Mouse (Mus musculus): ENCODE measurements around the gene Hist1h3b.

Gene Hist1h3b

GRCm38 (mm10) chr13:23737091-23737490 lies 15.0 kb upstream of the Hist1h3b start:
- in situ Hi-C loops (cut with MboI; ENCODE audit: unreplicated experiment in 2 of 2) = loop anchor here (5.0 to 10.0 kb wide), 4 partner anchors 35 to 115 kb away; partner anchors contain the start of genes Hist1h1e (in 2 of the 2), Hist1h2be (in 2 of the 2), Hist1h2ac (in 1 of the 2) and Hist1h2bc (in 1 of the 2)

GRCm38 (mm10) chr13:23738041-23738440 lies 14.0 kb upstream of the Hist1h3b start:
- in situ Hi-C loops (cut with MboI; ENCODE audit: unreplicated experiment in 2 of 2) = loop anchor here (5.0 to 10.0 kb wide), 4 partner anchors 36 to 116 kb away; partner anchors contain the start of genes Hist1h1e (in 2 of the 2), Hist1h2be (in 2 of the 2), Hist1h2ac (in 1 of the 2) and Hist1h2bc (in 1 of the 2)

GRCm38 (mm10) chr13:23738677-23739068 lies 13.4 kb upstream of the Hist1h3b start, which contains the start of gene Hist1h1c:
Gene Hist1h1c, plus strand, starts transcription at chr13:23738808.
- in situ Hi-C loops (cut with MboI; ENCODE audit: unreplicated experiment in 2 of 2) = loop anchor here (5.0 to 10.0 kb wide), 4 partner anchors 36 to 116 kb away; partner anchors contain the start of genes Hist1h1e (in 2 of the 2), Hist1h2be (in 2 of the 2), Hist1h2ac (in 1 of the 2) and Hist1h2bc (in 1 of the 2)

GRCm38 (mm10) chr13:23739069-23739921 lies 12.8 kb upstream of the Hist1h3b start:
- in situ Hi-C loops (cut with MboI; ENCODE audit: unreplicated experiment in 2 of 2) = loop anchor here (5.0 to 10.0 kb wide), 4 partner anchors 37 to 117 kb away; partner anchors contain the start of genes Hist1h1e (in 2 of the 2), Hist1h2be (in 2 of the 2), Hist1h2ac (in 1 of the 2) and Hist1h2bc (in 1 of the 2)

GRCm38 (mm10) chr13:23739922-23740252 lies 12.2 kb upstream of the Hist1h3b start:
- in situ Hi-C loops (cut with MboI; ENCODE audit: unreplicated experiment in 2 of 2) = loop anchor here (5.0 to 10.0 kb wide), 7 partner anchors 38 to 1703 kb away; partner anchors contain the start of genes Hist1h1d (in 2 of the 2), Hist1h1e (in 2 of the 2), Hist1h2be (in 2 of the 2) and Hist1h4f (in 2 of the 2)

- in situ Hi-C loops (cut with MboI; ENCODE audit: unreplicated experiment in 2 of 2) = loop anchor here (5.0 to 10.0 kb wide), 3 partner anchors 186 to 1703 kb away; partner anchors contain the start of genes Hist1h1d (in 2 of the 2), Hist1h4f (in 2 of the 2), Hist1h2ah (in 1 of the 2) and Hist1h2bk (in 1 of the 2)
Observed at GRCm38 (mm10) chr13:23740256-23740840, 11.7 kb upstream of the Hist1h3b start.

GRCm38 (mm10) chr13:23740910-23741309 lies 11.2 kb upstream of the Hist1h3b start:
- in situ Hi-C loops (cut with MboI; ENCODE audit: unreplicated experiment in 2 of 2) = loop anchor here (5.0 to 10.0 kb wide), 3 partner anchors 186 to 1704 kb away; partner anchors contain the start of genes Hist1h1d (in 2 of the 2), Hist1h4f (in 2 of the 2), Hist1h2ah (in 1 of the 2) and Hist1h2bk (in 1 of the 2)

- in situ Hi-C loops (cut with MboI; ENCODE audit: unreplicated experiment in 2 of 2) = loop anchor here (5.0 to 10.0 kb wide), 3 partner anchors 187 to 1705 kb away; partner anchors contain the start of genes Hist1h1d (in 2 of the 2), Hist1h4f (in 2 of the 2), Hist1h2ah (in 1 of the 2) and Hist1h2bk (in 1 of the 2)
Observed at GRCm38 (mm10) chr13:23742007-23742406, 10.1 kb upstream of the Hist1h3b start.

- in situ Hi-C loops (cut with MboI; ENCODE audit: unreplicated experiment in 2 of 2) = loop anchor here (5.0 to 10.0 kb wide), 3 partner anchors 188 to 1706 kb away; partner anchors contain the start of genes Hist1h1d (in 2 of the 2), Hist1h4f (in 2 of the 2), Hist1h2ah (in 1 of the 2) and Hist1h2bk (in 1 of the 2)
Observed at GRCm38 (mm10) chr13:23743215-23743614, 8.9 kb upstream of the Hist1h3b start.

GRCm38 (mm10) chr13:23743963-23744362 lies 8.1 kb upstream of the Hist1h3b start:
- in situ Hi-C loops (cut with MboI; ENCODE audit: unreplicated experiment in 2 of 2) = loop anchor here (5.0 to 10.0 kb wide), 3 partner anchors 189 to 1707 kb away; partner anchors contain the start of genes Hist1h1d (in 2 of the 2), Hist1h4f (in 2 of the 2), Hist1h2ah (in 1 of the 2) and Hist1h2bk (in 1 of the 2)

- in situ Hi-C loops (cut with MboI; ENCODE audit: unreplicated experiment in 2 of 2) = loop anchor here (5.0 to 10.0 kb wide), 3 partner anchors 190 to 1707 kb away; partner anchors contain the start of genes Hist1h1d (in 2 of the 2), Hist1h4f (in 2 of the 2), Hist1h2ah (in 1 of the 2) and Hist1h2bk (in 1 of the 2)
Observed at GRCm38 (mm10) chr13:23744421-23745380, 7.4 kb upstream of the Hist1h3b start.

GRCm38 (mm10) chr13:23745381-23746161 lies 6.5 kb upstream of the Hist1h3b start, which contains the start of gene Hist1h3c:
Gene Hist1h3c, minus strand, starts transcription at chr13:23745602.
- in situ Hi-C loops (cut with MboI; ENCODE audit: unreplicated experiment in 2 of 2) = loop anchor here in 1 of 2 experiments (10.0 kb wide), 1 partner anchor 191 kb away; the partner anchor contains the start of genes Hist1h1d and Hist1h4f

- in situ Hi-C loops (cut with MboI; ENCODE audit: unreplicated experiment in 2 of 2) = loop anchor here in 1 of 2 experiments (10.0 kb wide), 1 partner anchor 192 kb away; the partner anchor contains the start of genes Hist1h1d and Hist1h4f
Observed at GRCm38 (mm10) chr13:23746201-23747080, 5.6 kb upstream of the Hist1h3b start, which contains the start of gene Hist1h2bb. Gene Hist1h2bb, plus strand, starts transcription at chr13:23746734.

GRCm38 (mm10) chr13:23747081-23747891 lies 4.8 kb upstream of the Hist1h3b start:
- in situ Hi-C loops (cut with MboI; ENCODE audit: unreplicated experiment in 2 of 2) = loop anchor here in 1 of 2 experiments (10.0 kb wide), 1 partner anchor 192 kb away; the partner anchor contains the start of genes Hist1h1d and Hist1h4f

- in situ Hi-C loops (cut with MboI; ENCODE audit: unreplicated experiment in 2 of 2) = loop anchor here in 1 of 2 experiments (10.0 kb wide), 1 partner anchor 193 kb away; the partner anchor contains the start of genes Hist1h1d and Hist1h4f
Observed at GRCm38 (mm10) chr13:23747892-23748288, 4.2 kb upstream of the Hist1h3b start.

Data from v-Abl transformed pro-B cells (cell line).